In genomic region chr10:121507755-121508544, GRCm38 (mm10) we compare ENCODE assay signal across 12 mouse cellular contexts. TPM values are rescaled to one million over a fixed set of nuclear protein-coding genes. Genes with fewer than 3 reads are reported as not detected.
A peak's percentile ranks its signal among the peaks of the same experiment; 100 is the strongest.
DNase-seq lines count a peak whose midpoint lies in the region; ATAC-seq and TF ChIP-seq lines count a peak whose summit lies in the region.
"Had no signal": no experiment of that assay in that cellular context is flagged by ENCODE, and none has a peak within 500 bp of the region (broad histone marks: within the 10 kb centered on the region; RNA-seq: fewer than 3 reads in every experiment).

No protein-coding gene starts in this region.

- no peaks in the 10 kb centered on the region for H3K27me3 ChIP-seq in kidney, postnatal 0 days (ENCODE audit: insufficient read depth, low read length)
- H3K27me3 ChIP-seq in embryonic facial prominence, embryonic 15.5 days, result no peaks in the 10 kb centered on the region
- H3K27me3 ChIP-seq: hindbrain, embryonic 15.5 days; stomach, embryonic 15.5 days had no signal

- no peaks in the 10 kb centered on the region for H3K36me3 ChIP-seq in kidney, postnatal 0 days (ENCODE audit: insufficient read depth, low read length)
- H3K36me3 ChIP-seq in embryonic facial prominence, embryonic 15.5 days, result no peaks in the 10 kb centered on the region
- H3K36me3 ChIP-seq: hindbrain, embryonic 15.5 days; stomach, embryonic 15.5 days had no signal

- no peak overlapping the region for H3K9ac ChIP-seq in kidney, postnatal 0 days (ENCODE audit: low read depth, low read length)
- H3K9ac ChIP-seq in embryonic facial prominence, embryonic 15.5 days, result no peak overlapping the region
- H3K9ac ChIP-seq: hindbrain, embryonic 15.5 days; stomach, embryonic 15.5 days had no signal

- no peaks in the 10 kb centered on the region for H3K9me3 ChIP-seq in kidney, postnatal 0 days (replicated peaks; ENCODE audit: low read length)
- H3K9me3 ChIP-seq in embryonic facial prominence, embryonic 15.5 days (replicated peaks), result no peaks in the 10 kb centered on the region
- H3K9me3 ChIP-seq: hindbrain, embryonic 15.5 days; stomach, embryonic 15.5 days had no signal

- TF ChIP-seq CTCF in kidney, postnatal 0 days (IDR thresholded peaks at IDR 0.05; ENCODE audit: low read depth), result peak; percentile 41; the same call in 1 of the 2 replicates

- no peak for DNase-seq in kidney, postnatal 0 days (ENCODE audit: low spot score)
- no peak for DNase-seq in kidney, adult 9 months
- peak; percentile 48 for DNase-seq in 416B (ENCODE audit: low read depth)
- peak; percentile 45 for DNase-seq in CD4-positive helper T cell, adult 2 months (ENCODE audit: low read depth, low spot score)
- no peak for DNase-seq in spleen, adult 18-20 months
- no peak for DNase-seq in frontal cortex, postnatal 36 days (ENCODE audit: low spot score in 2 of 2)
- DNase-seq: cerebellum, postnatal 36 days; right cerebral cortex, postnatal 14 days had no signal

- no peak for ATAC-seq in kidney, postnatal 0 days (replicated peaks; ENCODE audit: low FRiP score, low read depth)
- no peak for ATAC-seq in embryonic facial prominence, embryonic 15.5 days (ENCODE audit: insufficient number of reproducible peaks, low FRiP score, low TSS enrichment, low read depth)
- ATAC-seq: midbrain, embryonic 16.5 days had no signal

- no peak overlapping the region for H3K27ac ChIP-seq in kidney, postnatal 0 days
- peak overlapping the region; percentile 87 for H3K27ac ChIP-seq in embryonic facial prominence, embryonic 15.5 days (replicated peaks)

- WGBS in kidney, postnatal 0 days, result 91% methylated on average over 16 of the region's 16 CpGs
- 86% methylated on average over 16 of the region's 16 CpGs for WGBS in embryonic facial prominence, embryonic 15.5 days

- H3K4me3 ChIP-seq in kidney, postnatal 0 days (replicated peaks; ENCODE audit: low read depth, low read length), result no peak overlapping the region
- no peak overlapping the region for H3K4me3 ChIP-seq in embryonic facial prominence, embryonic 15.5 days (replicated peaks)
- H3K4me3 ChIP-seq: hindbrain, embryonic 15.5 days; stomach, embryonic 15.5 days had no signal

- no peak overlapping the region for H3K4me2 ChIP-seq in kidney, postnatal 0 days (ENCODE audit: low read length)
- no peak overlapping the region for H3K4me2 ChIP-seq in embryonic facial prominence, embryonic 15.5 days (replicated peaks)
- H3K4me2 ChIP-seq: hindbrain, embryonic 15.5 days had no signal

- H3K4me1 ChIP-seq in kidney, postnatal 0 days (replicated peaks; ENCODE audit: insufficient read depth, low read length), result peaks cover 18% of the 10 kb centered on the region
- peaks cover 41% of the 10 kb centered on the region for H3K4me1 ChIP-seq in embryonic facial prominence, embryonic 15.5 days

RNA-seq across cellular contexts. Expression of gene Rassf3, which starts 31.8 kb away (rescaled TPM):
- polyA plus RNA-seq in kidney, postnatal 0 days (2015; fragmentation: Nextera tagmentation; extraction: Ambion mirVana), result 11.9 and 12.5 TPM in 2 replicates
- 20.3 and 21.0 TPM in 2 replicates for polyA plus RNA-seq in embryonic facial prominence, embryonic 15.5 days (2015; fragmentation: Nextera tagmentation; extraction: Ambion mirVana)

Comparison
In these comparisons a context has a peak if more than half of its experiments do, and no peak if none do; other contexts are left out.
1. DNase-seq: peak in 416B (single experiment) and CD4-positive helper T cell, adult 2 months (single experiment); none in kidney, postnatal 0 days (single experiment), kidney, adult 9 months (single experiment), spleen, adult 18-20 months (0 of 2) and frontal cortex, postnatal 36 days (0 of 2).